Mouse (Mus musculus) kidney, adult 2 months (tissue): Measurements from ENCODE around the gene Arl10. TPM values are rescaled to one million over a fixed set of nuclear protein-coding genes. Genes with fewer than 3 reads are reported as not detected.
"Not testable (repeated sequence)": the region's sequence is repeated elsewhere in the genome, so short reads cannot be mapped to it uniquely, and the experiment has no call there.

Experiments
- DNase-seq: peaks from one replicate; pipeline ENCODE4 v3.0.0; 2021
- H3K27ac ChIP-seq: fragments of 200-500 bp; 2 replicates; pipeline ENCODE4 v1.5.1; 2012; ENCODE audit warnings: low read depth, low read length, control low read depth, inconsistent platforms; ENCODE audit not compliant: insufficient read depth
- H3K27me3 ChIP-seq: fragments of 200-500 bp; replicated peaks from 2 replicates; pipeline ENCODE4 v1.6.1; 2012; ENCODE audit warnings: mild to moderate bottlenecking, moderate library complexity, low read length, inconsistent platforms; ENCODE audit not compliant: control insufficient read depth, insufficient read depth
- H3K36me3 ChIP-seq: fragments of 200-500 bp; 2 replicates; pipeline ENCODE4 v1.6.1; 2012; ENCODE audit warnings: mild to moderate bottlenecking, moderate library complexity, low read length, inconsistent platforms; ENCODE audit not compliant: control insufficient read depth, insufficient read depth
- H3K4me1 ChIP-seq: fragments of 200-500 bp; 2 replicates; pipeline ENCODE4 v1.6.1; 2011; ENCODE audit warnings: low read length; ENCODE audit not compliant: control insufficient read depth, insufficient read depth
- H3K4me3 ChIP-seq: fragments of 200-500 bp; 2 replicates; pipeline ENCODE4 v1.5.1; 2011; ENCODE audit warnings: mild to moderate bottlenecking, low read depth, low read length, control low read depth; ENCODE audit not compliant: insufficient read depth
- CTCF ChIP-seq: fragments of 200-500 bp; conservative IDR thresholded peaks from 2 replicates; pipeline ENCODE4 v1.5.1; 2011; ENCODE audit warnings: low read depth, mild to moderate bottlenecking, control low read depth, low read length, moderate library complexity, mixed read lengths; ENCODE audit not compliant: insufficient read depth, insufficient read length
- POLR2A ChIP-seq: fragments of 200-500 bp; IDR thresholded peaks from one replicate; pipeline ENCODE4 v1.6.1; 2011; ENCODE audit warnings: low read depth, low read length, control low read depth
- WGBS: fragments of 180-500 bp; shearing (Covaris S2); methylation state at CpG from one replicate; pipeline ENCODE4 v1.1.7; 2018; 5-methylcytosine and 5-hydroxymethylcytosine counted together
- polyA plus RNA-seq: library from polyadenylated mRNA; depleted of rRNA; stranded (reverse); fragments of >200 nt; gene quantifications from 2 replicates; pipeline ENCODE4 v1.2.3, GENCODE M21; 2012

Gene Arl10
- polyA plus RNA-seq, 1 experiment: 20.1 TPM

GRCm38 (mm10) chr13:54608002-54608401 lies 33.2 kb downstream of the Arl10 start:
- Histone ChIP-seq H3K4me3 (no peak overlapping the region), H3K27ac (no peak overlapping the region), H3K4me1 (peaks cover 14% of the 10 kb centered on the region; the same call in 1 of the 2 replicates), H3K36me3 (no peaks in the 10 kb centered on the region), H3K27me3 (no peaks in the 10 kb centered on the region)
- TF ChIP-seq POLR2A (no peak), CTCF (no peak)
- no peak for DNase-seq
- WGBS: 85% methylated on average over 3 of the region's 3 CpGs

DNA sequence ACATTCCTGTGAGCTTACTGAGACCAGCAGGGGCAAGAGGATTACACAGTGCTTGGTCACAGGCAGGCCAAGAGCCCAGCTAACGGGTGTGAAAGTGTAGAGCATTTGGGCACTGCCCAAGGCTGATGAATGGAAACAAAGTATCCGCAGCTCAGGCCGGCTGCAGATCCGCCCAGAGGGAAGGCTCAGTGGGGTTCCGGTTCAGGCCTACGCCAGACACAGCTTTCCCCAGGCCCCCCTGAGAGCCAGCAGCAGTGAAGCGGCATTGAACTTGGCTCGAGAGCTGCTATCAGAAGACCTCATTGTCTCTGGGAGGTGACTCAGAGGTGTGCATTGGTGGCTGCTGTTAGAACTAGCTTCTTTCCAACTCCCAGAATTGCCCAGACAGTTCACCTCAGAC lies 33.9 kb downstream of the Arl10 start:
- 48% methylated on average over 8 of the region's 8 CpGs for WGBS
- H3K4me1 ChIP-seq: peaks cover 14% of the 10 kb centered on the region; the same call in 1 of the 2 replicates
- H3K27ac ChIP-seq: no peak overlapping the region

GRCm38 (mm10) chr13:54609301-54609700 lies 34.5 kb downstream of the Arl10 start:
- no peak for TF ChIP-seq POLR2A
- no peak for TF ChIP-seq CTCF
- DNase-seq: no peak
- no peak overlapping the region for H3K4me3 ChIP-seq
- peaks cover 14% of the 10 kb centered on the region; the same call in 1 of the 2 replicates for H3K4me1 ChIP-seq
- H3K36me3 ChIP-seq: no peaks in the 10 kb centered on the region
- 47% methylated on average over 1 of the region's 1 CpGs for WGBS
- no peaks in the 10 kb centered on the region for H3K27me3 ChIP-seq
- no peak overlapping the region for H3K27ac ChIP-seq

More for the DNA sequence above, 33.9 kb downstream of the Arl10 start:
- H3K36me3 ChIP-seq: no peaks in the 10 kb centered on the region
- no peak for DNase-seq
- no peaks in the 10 kb centered on the region for H3K27me3 ChIP-seq
- TF ChIP-seq CTCF (no peak), POLR2A (no peak)
- H3K4me3 ChIP-seq: no peak overlapping the region

DNA sequence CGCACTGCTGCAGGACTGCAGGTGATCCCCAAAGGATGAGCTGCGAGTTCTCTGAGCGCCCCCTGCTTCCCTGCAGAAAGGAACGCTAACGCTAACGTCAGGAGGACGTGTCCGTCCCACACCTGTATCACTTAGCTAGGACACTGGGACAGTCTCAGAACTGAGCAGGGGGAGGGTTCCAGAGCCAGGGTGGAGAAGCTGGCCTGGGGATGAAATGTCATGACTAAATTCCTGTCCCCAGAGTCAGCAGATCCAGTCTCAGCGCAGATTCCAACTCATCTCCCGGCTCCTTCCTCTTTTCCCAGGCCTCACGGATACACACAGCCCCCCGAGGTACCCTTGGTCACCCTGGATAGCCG lies 35.8 kb downstream of the Arl10 start:
- Histone ChIP-seq H3K4me1 (peaks cover 8% of the 10 kb centered on the region; the same call in 1 of the 2 replicates), H3K27ac (peak overlapping the region; percentile 63), H3K27me3 (no peaks in the 10 kb centered on the region), H3K4me3 (peak overlapping the region; percentile 73), H3K36me3 (no peaks in the 10 kb centered on the region)
- 9% methylated on average over 13 of the region's 13 CpGs for WGBS
- TF ChIP-seq POLR2A: no peak
- 0 out of 2 replicates have a peak, but pooled peaks have one; percentile 6 for TF ChIP-seq CTCF
- DNase-seq: peak; percentile 35

DNA sequence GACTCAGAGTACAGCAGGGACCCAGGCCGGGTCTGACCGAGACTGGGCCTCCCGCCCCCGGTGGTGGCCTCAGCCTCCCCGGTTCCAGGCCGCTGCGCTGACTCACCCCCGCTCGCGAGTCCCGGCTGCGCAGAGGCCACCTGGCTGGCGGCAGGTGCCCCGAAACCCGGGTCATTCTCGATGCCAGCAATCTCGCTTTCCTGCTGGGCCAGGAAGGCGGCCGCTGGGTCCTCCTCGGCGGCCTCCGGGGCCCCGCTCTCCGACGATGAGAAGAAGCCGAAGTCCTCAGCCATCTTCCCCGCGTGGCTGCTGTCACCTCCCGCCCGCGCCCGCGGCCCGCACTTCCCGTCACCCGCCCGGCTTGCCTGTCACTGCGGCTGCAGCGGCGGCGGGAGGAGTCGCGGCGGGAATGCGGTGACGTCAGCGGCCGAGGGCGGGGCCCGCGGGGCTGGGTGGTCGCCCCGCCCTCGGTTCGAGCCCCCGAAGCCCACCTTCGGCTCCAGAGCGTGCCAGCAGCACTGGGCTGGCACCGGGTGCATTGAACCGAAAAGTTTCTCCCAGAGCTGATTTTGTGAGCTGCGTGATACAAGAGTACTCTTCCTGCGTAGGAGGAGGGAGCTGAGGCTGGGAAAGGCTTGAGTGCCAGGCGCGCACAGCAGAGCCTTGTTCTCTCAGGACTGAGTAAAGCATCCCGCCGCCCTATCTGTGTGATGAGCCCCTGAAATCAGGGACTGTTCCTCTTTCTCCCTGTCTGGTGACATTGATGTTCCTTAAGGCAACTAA lies 36.3 kb downstream of the Arl10 start, which contains the start of gene Cltb:
Gene Cltb (minus strand): TSS at position 373 of the 783 bp plus-strand sequence.
- no peak for TF ChIP-seq POLR2A
- no peak for TF ChIP-seq CTCF
- H3K4me3 ChIP-seq: peak within 1 kb of the TSS; percentile 73
- DNase-seq: peak; percentile 91

GRCm38 (mm10) chr13:54613141-54613540 lies 38.3 kb downstream of the Arl10 start:
- WGBS: 79% methylated on average over 8 of the region's 8 CpGs
- not testable (repeated sequence) for H3K36me3 ChIP-seq, H3K27ac ChIP-seq, H3K4me1 ChIP-seq, H3K4me3 ChIP-seq, H3K27me3 ChIP-seq
- TF ChIP-seq CTCF: 0 out of 2 replicates have a peak, but pooled peaks have one; percentile 5
- peak; percentile 38 for DNase-seq

More for the DNA sequence above, 36.3 kb downstream of the Arl10 start, which contains the start of gene Cltb:
- H3K27ac ChIP-seq: peak within 1 kb of the TSS; percentile 63
- WGBS: under 1% methylated on average over 66 of the region's 66 CpGs
- peaks cover 5% of the 10 kb centered on the region; the same call in 1 of the 2 replicates for H3K4me1 ChIP-seq
- no peaks in the 10 kb centered on the region for H3K27me3 ChIP-seq
- no peaks in the 10 kb centered on the region for H3K36me3 ChIP-seq

DNA sequence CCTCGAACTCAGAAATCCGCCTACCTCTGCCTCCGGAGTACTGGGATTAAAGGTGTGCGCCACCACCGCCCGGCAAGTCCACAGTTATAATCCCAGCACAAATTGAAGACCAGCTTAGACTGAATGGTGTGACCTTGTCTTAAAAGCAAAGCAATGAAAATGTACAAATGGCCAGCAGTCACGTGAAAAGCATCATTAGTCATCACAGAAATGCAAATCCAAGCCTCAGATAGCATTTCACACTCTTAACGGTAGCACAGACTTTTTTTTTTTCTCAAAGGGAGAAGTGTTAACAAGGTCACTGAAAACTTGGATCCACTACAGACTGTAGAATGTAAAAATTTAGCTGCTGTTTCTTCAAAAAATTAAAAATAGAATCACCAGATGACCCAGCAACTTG lies 41.5 kb downstream of the Arl10 start:
- Histone ChIP-seq H3K36me3 (no peaks in the 10 kb centered on the region), H3K4me1 (peaks cover 3% of the 10 kb centered on the region; the same call in 1 of the 2 replicates), H3K4me3 (no peak overlapping the region), H3K27ac (no peak overlapping the region), H3K27me3 (no peaks in the 10 kb centered on the region)
- 78% methylated on average over 8 of the region's 8 CpGs for whole genome bisulfite sequencing
- no peak for DNase-seq
- TF ChIP-seq POLR2A: no peak
- TF ChIP-seq CTCF: no peak
